Mouse (Mus musculus) olfactory bulb, adult 2 months (tissue): ENCODE results near the gene Mapk8ip1. TPM values are rescaled to one million over a fixed set of nuclear protein-coding genes. Genes with fewer than 3 reads are reported as not detected.
A peak's percentile ranks its signal among the peaks of the same experiment; 100 is the strongest.

Experiments
- H3K27ac ChIP-seq: fragments of 200-500 bp; 2 replicates; pipeline ENCODE4 v1.5.1; 2012; ENCODE audit warnings: low read depth, low read length; ENCODE audit not compliant: insufficient read depth
- H3K4me1 ChIP-seq: fragments of 200-500 bp; 2 replicates; pipeline ENCODE4 v1.6.1; 2012; ENCODE audit warnings: low read length; ENCODE audit not compliant: control insufficient read depth, insufficient read depth
- H3K4me3 ChIP-seq: fragments of 200-500 bp; 2 replicates; pipeline ENCODE4 v1.5.1; 2012; ENCODE audit warnings: mild to moderate bottlenecking, low read depth, low read length, moderate library complexity; ENCODE audit not compliant: insufficient read depth
- CTCF ChIP-seq: fragments of 200-500 bp; IDR thresholded peaks from 2 replicates; pipeline ENCODE4 v1.5.1; 2012; ENCODE audit warnings: low read depth, mild to moderate bottlenecking, low read length, moderate library complexity; ENCODE audit not compliant: insufficient read depth
- POLR2A ChIP-seq: fragments of 200-500 bp; IDR thresholded peaks from 2 replicates; pipeline ENCODE4 v1.6.1; 2012; ENCODE audit warnings: mild to moderate bottlenecking, low read depth, low read length, moderate library complexity; ENCODE audit not compliant: insufficient read depth
- WGBS: fragments of 180-500 bp; shearing (Covaris S2); methylation state at CpG from one replicate; pipeline ENCODE4 v1.1.7; 2018; 5-methylcytosine and 5-hydroxymethylcytosine counted together
- polyA plus RNA-seq: library from polyadenylated mRNA; stranded (reverse); fragments of >200 nt; gene quantifications from 2 replicates; pipeline ENCODE4 v1.2.4, GENCODE M21; 2012; ENCODE audit warnings: low replicate concordance; ENCODE audit not compliant: missing spikeins, insufficient read depth, insufficient read length

Mapk8ip1 gene
- polyA plus RNA-seq, 1 experiment = not detected

DNA sequence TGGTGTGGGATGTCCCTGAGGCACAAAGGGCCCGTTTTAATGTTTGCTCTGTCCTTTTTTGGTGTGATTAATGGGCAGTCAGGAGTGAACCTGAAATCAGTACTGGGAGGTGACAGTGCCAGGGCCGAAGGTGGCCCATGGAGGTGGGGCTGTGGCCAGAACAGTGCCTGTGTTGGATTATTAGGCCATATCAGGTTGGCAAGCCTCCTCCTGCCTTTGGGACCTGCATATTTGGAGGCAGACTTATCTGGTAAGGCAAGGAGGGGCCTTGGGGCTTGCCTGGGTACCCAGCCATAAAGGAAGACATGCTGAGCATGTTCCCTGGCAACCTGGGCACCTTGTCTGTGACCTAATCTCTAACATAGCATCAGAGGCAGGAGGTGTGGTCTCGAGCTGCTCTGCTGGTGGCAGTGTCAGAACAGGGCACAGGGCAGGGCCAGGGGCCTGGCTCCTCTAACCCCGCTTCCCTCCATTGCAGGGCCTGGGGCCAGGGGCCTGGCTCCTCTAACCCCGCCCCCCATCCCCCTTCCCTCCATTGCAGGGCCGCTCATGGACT, 20.5 kb downstream of the Mapk8ip1 start:
- Histone ChIP-seq H3K4me1 (peaks cover 16% of the 10 kb centered on the region), H3K27ac (no peak overlapping the region)
- 70% methylated on average over 6 of the region's 6 CpGs for WGBS

DNA sequence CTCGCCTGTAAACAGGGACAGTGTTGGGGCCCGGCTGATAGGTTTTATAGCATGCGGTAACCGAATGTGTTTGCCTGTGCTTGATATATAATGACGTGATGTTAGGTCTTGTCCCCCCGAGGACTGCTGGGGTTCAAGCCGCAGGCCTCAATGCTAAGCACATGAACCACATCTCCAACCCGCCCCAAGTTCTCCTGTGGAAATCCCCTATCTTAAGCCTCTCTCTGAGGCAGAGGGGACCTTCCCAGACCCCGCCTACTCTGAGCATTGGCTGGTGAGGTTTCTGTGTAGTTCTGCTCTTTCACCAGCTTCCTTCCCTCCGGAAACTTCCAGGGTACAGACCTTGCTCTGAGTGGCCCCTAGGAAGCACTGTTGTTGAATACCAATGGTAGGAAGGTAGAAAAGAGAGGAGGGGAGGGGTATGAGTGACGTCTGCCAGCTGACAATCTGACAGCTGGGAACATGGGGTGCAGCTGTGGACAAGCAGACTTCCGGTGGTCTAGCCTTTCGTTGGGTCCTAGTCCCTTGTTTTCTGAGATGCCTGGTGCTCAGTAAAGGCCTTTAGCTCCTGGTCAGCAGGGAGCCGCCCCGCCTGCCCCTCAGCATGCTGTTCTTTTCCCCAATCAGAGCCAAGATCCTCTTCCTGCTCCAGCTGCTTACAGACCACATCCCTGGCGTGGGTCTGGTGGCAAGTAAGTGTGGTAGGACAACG, 21.1 kb downstream of the Mapk8ip1 start:
- 79% methylated on average over 17 of the region's 17 CpGs for WGBS
- Histone ChIP-seq H3K4me1 (peaks cover 9% of the 10 kb centered on the region), H3K4me3 (no peak overlapping the region), H3K27ac (no peak overlapping the region)
- TF ChIP-seq CTCF (no peak), POLR2A (no peak)

More for the DNA sequence above, 20.5 kb downstream of the Mapk8ip1 start:
- no peak for TF ChIP-seq CTCF
- TF ChIP-seq POLR2A = no peak
- H3K4me3 ChIP-seq = no peak overlapping the region

DNA sequence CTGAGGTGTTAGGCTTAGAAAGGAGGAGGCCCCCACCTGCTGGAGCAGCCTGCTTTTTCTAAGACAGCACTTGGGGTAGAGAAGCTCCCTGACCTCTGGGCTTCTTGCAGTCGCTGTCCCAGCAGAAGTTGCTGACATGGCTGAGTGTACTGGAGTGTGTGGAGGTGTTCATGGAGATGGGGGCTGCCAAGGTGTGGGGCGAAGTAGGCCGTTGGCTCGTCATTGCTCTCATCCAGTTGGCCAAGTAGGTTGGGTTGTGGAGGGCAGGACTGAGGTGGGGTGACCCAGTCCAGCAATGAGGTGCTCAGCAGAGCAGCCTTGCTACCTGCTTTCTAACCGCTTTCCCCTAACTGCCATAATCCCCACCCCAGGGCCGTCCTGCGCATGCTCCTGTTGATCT, 23.7 kb downstream of the Mapk8ip1 start:
- Histone ChIP-seq H3K4me3 (no peak overlapping the region), H3K4me1 (peaks cover 16% of the 10 kb centered on the region), H3K27ac (no peak overlapping the region)
- TF ChIP-seq POLR2A = no peak
- no peak for TF ChIP-seq CTCF
- 91% methylated on average over 7 of the region's 7 CpGs for WGBS

DNA sequence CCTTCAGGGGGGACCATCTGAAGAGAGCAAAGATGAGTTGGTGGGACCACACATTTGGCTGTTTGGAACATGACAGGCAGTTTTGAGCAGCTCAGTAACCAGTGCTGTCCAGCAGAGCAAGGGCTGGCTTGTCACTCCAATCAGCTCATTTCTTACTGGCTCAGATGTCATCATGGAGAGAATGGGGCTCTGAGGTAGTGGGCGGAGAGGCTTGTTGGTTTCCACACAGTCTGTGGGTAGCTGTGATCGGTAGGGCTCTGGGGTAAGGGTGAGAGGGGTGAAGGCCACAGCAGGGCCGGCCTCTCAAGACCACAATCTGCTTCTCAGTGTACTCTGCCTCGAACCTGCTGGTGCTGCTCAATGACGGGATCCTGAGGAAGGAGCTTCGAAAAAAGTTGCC, 24.8 kb downstream of the Mapk8ip1 start:
- peaks cover 26% of the 10 kb centered on the region for H3K4me1 ChIP-seq
- H3K27ac ChIP-seq = no peak overlapping the region
- WGBS = 78% methylated on average over 6 of the region's 6 CpGs
- TF ChIP-seq CTCF = no peak
- TF ChIP-seq POLR2A = no peak
- no peak overlapping the region for H3K4me3 ChIP-seq

DNA sequence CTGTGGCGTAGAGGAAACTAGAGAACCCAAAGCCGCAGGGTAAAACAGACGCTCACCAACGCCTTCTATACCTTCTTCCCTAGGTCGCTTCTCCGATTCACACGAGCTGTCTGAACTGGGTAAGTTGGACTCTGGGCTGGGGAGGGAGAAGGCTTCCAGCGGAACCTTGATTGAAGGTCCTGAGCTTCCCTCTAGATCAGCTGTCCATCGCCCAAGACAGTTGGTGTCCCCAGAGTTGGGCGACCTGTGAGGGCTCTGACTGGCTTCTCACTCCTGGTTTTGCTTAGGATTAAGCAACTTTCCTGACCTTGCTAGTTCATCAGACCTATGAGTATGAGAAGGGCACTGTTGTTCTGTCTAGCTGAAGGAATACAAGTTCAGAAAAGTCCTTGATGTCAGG, 25.3 kb downstream of the Mapk8ip1 start:
- H3K4me3 ChIP-seq = peak overlapping the region; percentile 89
- peaks cover 31% of the 10 kb centered on the region for H3K4me1 ChIP-seq
- H3K27ac ChIP-seq = no peak overlapping the region
- WGBS = 7% methylated on average over 10 of the region's 10 CpGs
- TF ChIP-seq POLR2A (no peak), CTCF (no peak)

DNA sequence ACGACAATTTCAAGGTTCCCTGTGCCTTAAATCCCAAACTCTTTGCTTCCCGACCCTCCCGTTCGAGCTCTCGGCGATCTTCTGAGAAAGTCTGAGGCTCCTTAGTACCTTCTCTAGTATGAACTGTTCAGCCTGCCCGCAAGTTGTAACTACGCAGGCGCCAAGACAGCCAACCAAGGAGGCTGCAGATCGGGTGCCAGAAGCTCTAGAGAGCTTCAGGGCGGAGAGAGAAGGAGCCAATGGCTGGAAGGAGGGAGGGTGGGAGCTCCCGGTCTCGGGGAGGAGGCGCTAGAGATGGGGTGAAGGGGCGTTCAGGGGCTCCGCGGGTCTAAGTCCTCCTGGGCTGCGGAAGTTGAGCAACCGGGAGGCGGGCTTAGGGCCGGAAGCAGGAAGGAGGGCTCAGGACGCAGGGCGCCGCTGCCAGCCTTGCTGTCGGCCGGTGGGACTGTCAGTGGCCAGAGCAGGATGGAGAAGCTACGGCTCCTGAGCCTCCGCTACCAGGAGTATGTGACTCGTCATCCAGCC, 25.9 kb downstream of the Mapk8ip1 start:
- WGBS = under 1% methylated on average over 29 of the region's 29 CpGs
- Histone ChIP-seq H3K4me3 (peak overlapping the region; percentile 89), H3K27ac (peak overlapping the region; percentile 89), H3K4me1 (peaks cover 37% of the 10 kb centered on the region)
- peak; percentile 80 for TF ChIP-seq POLR2A
- TF ChIP-seq CTCF = no peak

DNA sequence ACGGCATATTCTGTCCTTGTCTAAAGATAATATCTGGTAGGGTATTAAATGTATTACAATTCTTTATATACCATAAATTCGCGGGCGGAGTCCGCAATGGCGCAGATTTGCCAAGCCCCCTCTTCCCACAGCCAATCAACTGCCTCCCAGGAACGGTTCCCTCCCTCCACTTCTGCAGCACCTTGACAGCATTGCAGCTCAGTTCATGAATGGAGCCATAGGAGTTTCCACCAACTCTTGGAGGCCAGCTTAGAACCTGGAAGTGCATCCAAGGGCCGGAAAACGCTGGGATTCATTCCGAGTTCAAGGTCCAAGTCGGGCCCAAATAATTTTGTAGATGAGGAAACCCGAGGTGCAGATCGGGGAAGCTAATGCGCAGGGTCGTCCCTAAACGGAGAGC, 26.5 kb downstream of the Mapk8ip1 start, which contains the start of the genes Pex16 and Large2:
Gene Pex16 (plus strand): TSS at position 163 of the 400 bp plus-strand sequence.
Gene Large2 (minus strand): TSS at position 356 of the 400 bp plus-strand sequence.
- 4% methylated on average over 16 of the region's 16 CpGs for WGBS
- TF ChIP-seq CTCF = no peak
- no peak for TF ChIP-seq POLR2A
- peaks cover 38% of the 10 kb centered on the region for H3K4me1 ChIP-seq
- peak within 1 kb of the TSS; percentile 89 for H3K27ac ChIP-seq
- H3K4me3 ChIP-seq = peak within 1 kb of the TSS; percentile 89

DNA sequence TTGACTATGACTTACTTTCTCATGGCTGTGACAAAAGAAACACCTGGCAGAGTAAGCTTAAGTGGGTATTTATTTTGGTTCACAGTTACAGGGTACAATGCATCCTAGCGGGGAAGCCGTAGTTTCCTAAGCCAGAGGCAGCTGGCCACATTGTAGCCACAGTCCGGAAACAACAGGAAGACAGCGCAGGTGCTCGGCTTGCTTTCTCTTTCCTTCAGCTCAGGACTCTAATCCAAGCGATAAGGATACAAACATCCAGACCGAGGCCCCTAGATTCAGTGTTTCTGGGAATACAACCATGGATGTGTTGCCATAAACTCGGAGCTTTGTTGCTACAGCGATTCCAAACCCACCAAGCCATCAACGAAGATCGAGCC, 27.6 kb downstream of the Mapk8ip1 start:
- WGBS = 72% methylated on average over 11 of the region's 11 CpGs
- Histone ChIP-seq H3K27ac (no peak overlapping the region), H3K4me3 (no peak overlapping the region), H3K4me1 (peaks cover 38% of the 10 kb centered on the region)
- no peak for TF ChIP-seq POLR2A
- no peak for TF ChIP-seq CTCF

DNA sequence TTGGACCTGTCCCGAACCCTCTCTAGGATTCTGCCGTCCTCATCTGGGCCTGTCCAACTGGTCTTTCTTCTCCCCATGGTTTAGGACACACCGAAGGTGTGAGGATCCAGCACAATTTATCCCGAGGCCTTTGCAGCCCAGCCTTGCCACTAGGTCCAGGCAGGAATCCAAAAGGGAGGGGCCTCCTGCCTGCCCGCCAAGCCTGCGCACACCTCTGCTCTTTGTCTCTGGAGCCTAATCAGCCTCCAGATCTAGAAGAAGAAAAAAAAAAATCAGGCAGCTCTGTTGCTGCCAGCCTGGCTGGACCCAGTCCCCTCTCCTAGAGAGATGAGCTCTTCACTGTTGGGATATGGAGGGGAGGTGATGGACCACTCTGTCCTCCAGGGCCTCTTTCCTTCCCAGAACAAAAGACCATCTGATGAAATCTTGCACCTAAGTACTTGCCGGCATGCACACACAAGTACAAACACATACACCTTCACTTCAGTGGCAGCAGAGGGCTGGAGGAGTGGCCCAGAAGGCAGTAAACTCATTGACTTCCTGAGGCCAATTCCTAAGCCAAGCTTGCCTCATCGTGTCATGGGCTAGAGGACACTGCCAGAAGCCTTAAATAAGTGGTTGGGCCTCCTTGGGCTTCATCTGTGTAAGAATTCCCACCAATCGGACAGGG, 28.2 kb downstream of the Mapk8ip1 start:
- no peak overlapping the region for H3K4me3 ChIP-seq
- H3K27ac ChIP-seq = no peak overlapping the region
- peaks cover 38% of the 10 kb centered on the region for H3K4me1 ChIP-seq
- no peak for TF ChIP-seq CTCF
- TF ChIP-seq POLR2A = no peak
- WGBS = 43% methylated on average over 9 of the region's 9 CpGs
